Mouse (Mus musculus) granulocyte monocyte progenitor cell, adult 5-6 weeks (primary cell): ENCODE measurements around the gene Pidd1. TPM values are rescaled to one million over a fixed set of nuclear protein-coding genes. Genes with fewer than 3 reads are reported as not detected.

Source experiments
- ATAC-seq: replicated peaks from 2 replicates; pipeline ENCODE4 v1.8.0; 2016; ENCODE audit warnings: mild to moderate bottlenecking, moderate TSS enrichment, inconsistent platforms; ENCODE audit not compliant: poor library complexity, severe bottlenecking
- total RNA-seq, 2 experiments: library from RNA; stranded (forward) in 1 of 2; stranded (reverse) in 1 of 2; fragments of 200-712, 200-1000 nt in 1 of 2; fragments of >200 nt in 1 of 2; fragmentation: Nextera tagmentation in 1 of 2; gene quantifications; 2 replicates each; pipeline ENCODE4 v1.2.3; 2014 to 2017

The Pidd1 gene
- total RNA-seq, 2 experiments from 2014 or later: 16.4 to 33.2 TPM

DNA sequence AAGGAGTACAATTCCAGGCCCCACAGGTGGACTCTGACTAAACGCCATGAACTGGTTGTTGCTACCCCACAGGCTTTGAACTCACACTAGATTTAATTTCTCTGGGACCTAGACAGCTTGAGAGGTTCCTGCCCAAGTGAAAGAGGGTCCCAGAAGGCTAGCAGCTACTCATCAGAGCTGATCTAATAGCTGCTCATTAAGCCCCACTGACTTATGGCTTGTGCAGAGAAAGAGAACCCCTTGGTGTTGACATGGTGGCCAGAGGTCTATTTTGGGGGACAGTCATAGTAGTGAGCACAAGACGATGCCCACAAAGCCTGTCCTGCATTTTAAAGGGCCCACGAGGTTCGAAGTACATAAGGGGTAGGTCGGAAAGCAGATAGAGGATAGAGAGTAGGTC lies 30.3 kb upstream of the Pidd1 start:
- ATAC-seq: no peak

DNA sequence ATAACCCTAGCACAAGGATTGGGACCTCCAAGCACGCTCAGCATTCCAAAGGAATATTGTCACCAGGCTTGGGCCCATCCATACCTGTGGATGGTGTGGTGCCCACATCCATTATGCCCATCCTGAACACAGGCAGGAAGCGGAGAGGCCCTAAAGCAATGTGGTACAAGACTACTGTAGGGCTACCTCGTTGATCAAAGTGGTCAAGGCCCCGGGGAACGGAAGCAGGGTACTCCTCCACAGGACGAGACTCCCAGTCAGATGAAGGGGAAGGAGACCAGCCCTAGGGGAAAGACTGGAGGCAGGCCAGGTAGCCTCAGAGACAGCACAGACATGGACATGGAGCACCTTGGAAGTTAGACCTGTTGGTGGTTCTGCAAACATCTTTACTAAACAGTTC lies 28.9 kb upstream of the Pidd1 start:
- ATAC-seq: no peak

DNA sequence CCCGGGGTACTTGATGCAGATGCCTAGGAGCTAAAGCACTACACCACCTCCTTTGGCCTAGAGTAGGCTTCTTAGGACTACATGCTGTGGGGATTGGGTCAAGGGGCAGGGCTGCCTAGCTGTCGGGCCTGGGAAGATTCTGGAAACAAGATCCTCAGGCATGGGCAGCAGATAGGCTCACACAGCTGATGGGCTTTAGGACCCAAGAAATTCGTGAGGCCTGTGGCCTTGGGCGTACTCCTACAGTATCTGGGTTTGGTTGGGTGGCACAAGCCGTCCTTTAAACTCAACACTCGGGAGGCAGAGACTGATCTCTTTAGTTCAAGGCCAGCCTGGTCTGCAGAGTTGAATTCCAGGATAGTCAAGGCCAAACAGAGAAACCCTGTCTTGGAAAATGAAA lies 28.4 kb upstream of the Pidd1 start:
- no peak for ATAC-seq

DNA sequence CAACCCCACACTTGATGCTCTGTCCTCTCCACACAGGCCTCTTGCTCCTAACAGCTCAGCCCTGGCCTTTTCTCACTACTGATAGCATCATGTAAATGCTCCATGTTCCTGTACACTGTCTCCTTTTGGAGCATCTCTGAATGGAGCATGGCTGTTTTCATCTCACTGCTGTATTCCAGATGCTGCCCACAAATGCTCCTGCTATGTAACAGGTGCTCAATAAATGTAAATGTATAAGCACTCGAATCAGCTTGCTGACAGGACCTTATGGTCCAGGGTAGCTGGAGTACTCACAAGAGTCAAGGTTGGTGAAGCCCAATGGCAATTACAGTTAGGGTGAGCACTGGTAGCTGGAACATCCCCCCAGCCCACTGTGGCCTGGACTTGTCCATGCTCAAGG lies 27.4 kb upstream of the Pidd1 start:
- ATAC-seq: no peak

DNA sequence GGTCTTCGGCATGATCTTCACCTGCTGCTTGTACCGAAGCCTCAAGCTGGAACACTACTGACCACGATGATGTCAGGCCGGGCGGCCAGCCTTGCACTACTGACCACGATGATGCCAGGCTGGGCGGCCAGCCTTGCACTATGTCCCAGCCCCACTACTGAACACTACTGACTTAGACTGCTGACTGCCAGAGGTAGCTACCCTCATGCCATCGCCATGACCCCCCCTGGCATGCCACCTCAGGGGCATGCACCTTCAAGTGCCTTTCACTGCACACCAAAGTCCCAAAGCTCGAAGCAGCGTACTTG lies 26.8 kb upstream of the Pidd1 start:
- ATAC-seq: no peak

DNA sequence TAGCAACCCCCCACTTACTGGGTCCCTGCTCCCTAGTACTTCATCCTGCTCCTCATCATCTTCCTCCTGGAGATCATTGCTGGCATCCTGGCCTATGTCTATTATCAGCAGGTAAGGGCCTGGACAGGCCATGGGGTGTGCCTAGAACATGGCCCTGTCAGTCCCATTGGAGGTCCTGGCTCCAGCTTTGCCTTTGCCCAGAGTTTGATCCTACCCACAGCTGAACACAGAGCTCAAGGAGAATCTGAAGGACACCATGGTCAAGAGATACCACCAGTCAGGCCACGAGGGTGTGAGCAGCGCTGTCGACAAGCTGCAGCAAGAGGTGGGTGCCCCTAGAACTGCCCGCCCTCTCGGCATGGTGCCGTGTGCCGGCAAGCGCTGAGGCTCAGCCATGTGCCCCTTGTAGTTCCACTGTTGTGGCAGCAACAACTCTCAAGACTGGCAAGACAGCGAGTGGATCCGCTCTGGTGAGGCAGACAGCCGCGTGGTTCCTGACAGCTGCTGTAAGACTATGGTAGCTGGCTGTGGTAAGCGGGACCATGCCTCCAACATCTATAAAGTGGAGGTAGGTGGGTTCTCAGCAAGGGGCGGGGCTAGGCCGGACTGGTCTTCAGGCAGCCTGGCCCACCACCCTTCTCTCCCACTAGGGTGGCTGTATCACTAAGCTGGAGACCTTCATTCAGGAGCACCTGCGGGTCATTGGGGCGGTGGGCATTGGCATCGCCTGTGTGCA lies 26.2 kb upstream of the Pidd1 start:
- ATAC-seq: no peak

DNA sequence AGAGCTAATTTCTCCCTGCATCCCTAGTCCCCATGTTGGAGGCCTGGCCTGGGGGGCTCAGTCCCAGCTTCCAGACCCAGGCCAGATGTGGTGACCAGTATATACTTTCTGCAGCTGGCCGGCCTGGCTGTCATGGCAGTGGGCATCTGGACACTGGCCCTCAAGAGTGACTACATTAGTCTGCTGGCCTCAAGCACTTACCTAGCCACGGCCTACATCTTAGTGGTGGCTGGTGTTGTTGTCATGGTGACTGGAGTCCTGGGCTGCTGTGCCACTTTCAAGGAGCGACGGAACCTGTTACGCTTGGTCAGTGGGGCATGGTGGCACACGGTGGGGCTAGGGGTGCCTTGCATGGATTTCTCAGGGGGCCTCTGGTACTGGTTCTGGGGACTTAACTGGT lies 25.5 kb upstream of the Pidd1 start:
- no peak for ATAC-seq

DNA sequence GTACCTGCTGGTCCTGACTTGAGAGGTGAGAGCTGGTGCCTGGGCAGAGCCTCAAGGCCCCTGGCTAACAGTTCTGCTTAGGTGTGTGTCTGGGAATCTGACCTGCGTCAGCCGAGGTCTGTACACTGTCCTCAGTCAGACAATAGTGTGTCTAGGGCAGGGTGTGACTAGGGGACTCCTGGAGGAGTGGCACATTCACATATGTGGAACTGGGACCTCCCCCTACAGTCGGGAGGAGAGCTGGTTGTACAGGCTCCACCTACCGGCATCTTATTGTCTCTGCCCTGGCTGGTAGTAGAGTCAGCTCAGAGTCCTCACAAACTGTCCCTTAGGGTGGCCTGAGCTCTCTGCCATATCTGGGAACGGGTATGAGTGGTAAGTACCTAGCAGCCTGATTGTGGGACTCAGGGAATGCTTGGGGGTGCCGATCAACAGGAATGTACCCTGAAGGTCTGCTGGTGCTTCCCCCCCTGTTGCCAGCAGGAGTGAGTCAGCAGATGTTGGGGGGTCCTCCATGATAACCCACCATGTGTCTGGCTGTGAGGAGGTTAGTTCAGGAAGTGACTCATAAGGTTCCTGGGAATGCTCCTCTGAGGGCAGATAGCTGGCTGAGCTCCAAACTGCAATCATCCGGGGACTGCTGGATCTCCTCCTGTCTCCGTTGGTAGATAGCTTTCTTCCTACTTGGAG lies 24.8 kb upstream of the Pidd1 start:
- peak; percentile 58 for ATAC-seq

DNA sequence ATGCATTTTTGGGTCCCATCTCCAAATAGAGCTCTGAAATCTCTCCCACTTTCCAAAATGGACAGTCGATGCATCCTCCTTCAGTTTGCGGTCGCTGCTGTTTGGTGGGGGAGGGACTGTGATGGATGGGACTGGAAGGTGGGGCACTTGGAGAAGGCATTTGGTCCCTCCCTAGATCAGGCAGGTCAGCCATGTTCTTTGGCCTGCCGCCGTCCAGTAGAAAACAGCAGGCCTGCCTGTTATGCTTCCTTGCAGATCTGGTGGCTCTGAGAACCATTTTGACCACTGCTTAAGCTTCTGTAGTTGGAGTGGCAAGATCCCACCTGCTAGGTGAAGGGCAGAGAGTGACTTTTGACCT lies 24.3 kb upstream of the Pidd1 start:
- no peak for ATAC-seq

DNA sequence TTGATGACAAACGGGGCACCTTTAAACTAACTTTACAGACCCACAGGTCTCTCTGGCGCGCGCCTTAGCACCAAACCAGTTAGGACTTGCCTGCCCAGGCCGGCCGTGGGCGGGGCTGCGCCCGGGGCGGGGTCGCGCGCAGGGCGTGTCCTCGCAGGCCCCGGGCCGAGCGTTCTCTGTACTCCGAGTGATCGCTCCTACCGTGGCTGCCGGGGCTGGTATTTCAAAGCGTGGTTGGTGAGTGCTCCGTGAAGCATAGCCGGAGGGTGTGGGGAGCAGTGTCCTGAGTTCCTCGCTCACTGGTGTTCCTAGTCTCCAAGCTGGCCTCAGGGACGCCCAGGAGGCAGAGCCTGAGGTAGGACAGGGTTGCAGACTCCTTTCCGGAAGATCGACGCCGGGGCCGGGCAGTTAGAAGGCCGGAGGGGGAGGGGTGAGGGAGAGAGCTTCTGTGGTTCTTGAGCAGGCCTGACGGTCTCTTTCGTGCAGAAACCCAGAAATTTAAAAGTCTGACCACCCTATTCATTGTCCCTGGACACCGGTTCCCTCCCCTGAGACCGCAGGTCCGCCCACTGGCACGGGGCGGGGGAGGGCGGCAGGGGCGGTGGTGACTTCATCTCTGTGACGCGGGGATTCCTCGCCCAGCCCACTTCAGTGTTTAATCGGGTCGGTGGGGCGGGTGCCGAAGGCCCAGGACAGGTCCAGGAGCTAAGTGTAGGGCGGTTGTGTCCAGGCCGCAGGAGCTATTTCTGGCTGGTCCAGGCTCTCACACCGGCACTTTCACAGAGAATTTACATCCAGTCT lies 23.6 kb upstream of the Pidd1 start, which contains the start of gene Cd151:
Cd151 (plus strand) TSS at position 163 of the 801 bp plus-strand sequence.
- ATAC-seq: peak; percentile 60

DNA sequence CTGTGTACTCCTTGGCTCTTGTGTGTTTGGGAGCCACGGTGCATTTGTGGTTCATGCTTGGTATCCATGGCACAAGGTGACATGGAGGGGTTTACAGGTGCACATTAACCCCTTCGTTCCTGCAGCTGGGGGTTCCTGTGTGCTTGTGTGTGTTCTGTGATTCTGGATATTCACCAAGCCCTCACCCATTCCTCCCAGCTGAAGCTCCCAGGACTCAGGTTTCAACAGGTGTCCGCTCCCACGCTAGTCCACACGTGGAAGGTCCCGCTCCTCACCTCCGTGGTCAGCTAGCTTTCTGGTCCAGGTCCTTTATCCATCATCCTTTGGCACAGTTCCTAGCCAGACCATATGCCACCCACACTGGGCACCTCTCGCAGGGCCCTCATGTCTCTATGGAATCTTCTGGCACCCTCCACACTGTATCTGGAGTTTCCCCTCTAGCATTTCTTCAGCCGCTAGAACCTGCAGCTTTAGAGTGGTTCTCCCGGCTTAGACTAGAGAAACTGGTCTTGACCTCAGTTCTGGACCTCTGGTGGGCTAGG lies 22.9 kb upstream of the Pidd1 start:
- no peak for ATAC-seq

DNA sequence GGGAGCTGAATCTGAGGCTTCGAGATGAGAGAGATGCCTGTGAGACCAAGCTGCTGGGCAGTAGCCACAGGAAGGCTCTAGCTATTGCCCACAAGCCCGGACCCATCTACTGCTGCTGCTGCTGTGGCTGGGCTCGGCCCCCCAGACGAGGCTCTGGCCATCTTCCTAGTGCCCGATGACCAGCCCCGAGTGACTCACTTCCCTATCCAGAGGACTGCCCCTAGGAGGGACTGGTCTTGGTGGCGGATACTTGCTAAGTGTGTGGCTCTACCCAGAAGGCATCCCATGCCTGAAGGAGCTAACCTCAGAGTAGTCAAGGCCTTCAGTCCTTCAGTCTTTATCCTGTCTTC lies 22.2 kb upstream of the Pidd1 start:
- ATAC-seq: no peak

DNA sequence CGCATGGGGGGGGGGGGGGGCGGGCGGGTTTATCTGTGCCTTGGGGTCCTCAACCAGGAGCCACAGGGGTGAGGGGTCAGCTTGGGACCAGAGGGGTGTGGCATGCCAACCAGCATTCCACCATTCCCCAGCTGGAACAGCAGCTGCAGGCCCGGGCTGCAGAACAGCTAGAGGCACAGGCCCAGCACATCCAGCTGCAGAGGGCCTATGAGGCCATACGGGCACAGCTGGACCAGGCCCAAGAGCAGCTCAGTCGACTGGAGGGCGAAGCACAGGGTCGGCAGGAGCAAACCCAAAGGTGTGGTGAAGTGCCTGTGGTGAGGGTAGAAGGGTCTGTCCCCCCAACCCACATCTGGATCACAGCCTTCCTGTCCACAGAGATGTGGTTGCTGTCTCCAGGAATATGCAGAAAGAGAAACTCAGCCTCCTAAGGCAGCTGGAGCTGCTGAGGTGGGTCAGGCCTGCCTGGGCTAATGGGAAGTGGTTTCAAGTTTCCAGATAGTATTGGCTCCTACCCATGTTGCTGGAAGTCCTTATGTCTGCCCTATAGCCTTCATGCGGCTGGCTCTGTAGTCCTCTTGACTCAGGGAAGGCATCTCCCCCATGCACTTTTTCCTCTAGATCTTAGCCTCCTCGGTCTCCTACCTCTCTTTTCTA lies 21.7 kb upstream of the Pidd1 start:
- no peak for ATAC-seq

DNA sequence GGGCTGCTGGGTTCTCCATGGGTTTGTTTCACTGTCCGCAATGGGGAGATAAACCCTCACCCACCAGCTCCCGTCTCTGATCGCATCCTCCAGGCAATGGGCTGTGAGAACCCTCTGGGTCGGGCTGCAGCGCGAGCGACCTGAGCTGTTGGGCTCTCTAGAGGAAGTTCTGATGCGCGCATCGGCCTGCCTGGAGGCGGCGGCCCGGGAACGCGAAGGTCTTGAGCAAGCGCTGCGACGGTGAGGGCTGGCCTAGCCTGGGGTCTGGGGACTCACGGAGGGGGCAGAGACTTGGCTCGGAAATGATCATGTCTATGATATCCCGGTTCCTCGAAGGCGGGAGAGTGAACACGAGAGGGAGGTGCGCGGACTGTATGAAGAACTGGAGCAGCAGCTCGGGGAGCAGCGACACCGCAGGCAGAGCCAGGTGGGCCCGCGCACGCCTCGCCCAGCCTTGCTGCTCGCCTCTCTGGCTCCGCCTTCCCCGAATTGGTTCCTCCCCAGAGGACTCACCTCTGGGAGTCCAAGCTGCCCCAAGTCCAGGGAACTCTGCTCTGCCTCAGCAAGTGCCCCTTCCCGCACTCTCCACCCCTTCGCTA lies 20.9 kb upstream of the Pidd1 start:
- peak; percentile 15 for ATAC-seq

DNA sequence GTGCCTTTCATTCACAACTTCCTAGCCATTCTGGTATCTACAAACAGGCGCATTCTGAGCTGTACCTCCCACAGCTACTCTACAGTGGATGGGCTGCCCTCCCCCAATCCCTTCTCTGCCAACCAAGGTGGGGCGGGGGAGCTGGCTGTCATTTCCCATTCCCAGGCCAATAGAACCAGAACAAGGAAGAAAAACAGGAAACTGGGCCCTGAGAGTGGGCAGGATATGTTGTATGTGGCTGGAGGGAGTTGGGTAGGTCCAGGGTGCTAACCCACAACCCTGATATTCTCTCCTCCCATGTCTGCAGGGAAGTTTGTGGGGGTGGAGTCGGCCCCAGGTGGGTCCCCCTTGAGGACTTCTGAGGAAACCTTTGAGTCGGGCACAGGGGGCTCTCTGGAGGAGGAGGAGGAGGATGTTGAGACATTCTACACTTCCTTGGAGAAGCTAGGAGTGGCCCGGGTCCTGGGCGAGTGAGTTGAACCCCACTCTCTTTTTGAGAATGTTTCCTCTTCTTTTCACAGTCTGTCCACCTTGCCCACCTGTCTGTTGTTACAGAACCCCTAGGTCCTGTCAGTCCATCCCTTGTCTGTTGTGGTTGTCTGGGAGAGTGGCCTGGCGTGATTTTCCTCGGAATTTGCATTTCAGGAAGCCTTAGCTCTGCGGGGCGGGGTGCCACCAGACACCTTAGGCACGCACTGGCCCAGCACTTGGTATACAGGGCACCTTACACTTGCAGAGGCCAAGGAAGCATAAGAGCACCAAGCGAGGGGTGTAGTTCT lies 20.2 kb upstream of the Pidd1 start:
- ATAC-seq: 0 out of 2 replicates have a peak, but pooled peaks have one; percentile 1

DNA sequence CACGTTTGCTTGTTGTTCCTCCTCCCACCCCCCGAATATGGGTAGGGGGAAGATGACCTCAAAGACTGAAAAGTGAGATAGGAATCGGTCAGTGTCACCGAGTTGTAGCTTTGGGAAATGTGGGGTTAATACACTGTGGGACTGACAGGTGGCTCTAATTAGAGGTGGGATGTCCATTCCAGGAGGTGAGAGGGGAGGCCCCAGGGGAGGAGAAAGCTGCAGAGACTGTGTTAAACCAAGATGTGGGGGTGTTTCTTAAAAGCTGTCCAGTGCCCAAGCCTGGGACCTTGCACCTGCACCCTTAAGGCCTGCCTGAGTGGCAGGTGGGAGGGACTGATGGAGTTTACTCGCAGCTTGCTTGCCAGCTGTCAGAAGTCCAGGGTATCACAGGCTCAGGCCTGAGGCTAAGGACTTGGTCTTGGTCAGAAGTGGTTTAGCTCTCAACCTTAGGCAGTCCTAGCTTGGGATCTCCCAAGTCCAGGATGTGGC lies 18.6 kb upstream of the Pidd1 start:
- ATAC-seq: no peak

DNA sequence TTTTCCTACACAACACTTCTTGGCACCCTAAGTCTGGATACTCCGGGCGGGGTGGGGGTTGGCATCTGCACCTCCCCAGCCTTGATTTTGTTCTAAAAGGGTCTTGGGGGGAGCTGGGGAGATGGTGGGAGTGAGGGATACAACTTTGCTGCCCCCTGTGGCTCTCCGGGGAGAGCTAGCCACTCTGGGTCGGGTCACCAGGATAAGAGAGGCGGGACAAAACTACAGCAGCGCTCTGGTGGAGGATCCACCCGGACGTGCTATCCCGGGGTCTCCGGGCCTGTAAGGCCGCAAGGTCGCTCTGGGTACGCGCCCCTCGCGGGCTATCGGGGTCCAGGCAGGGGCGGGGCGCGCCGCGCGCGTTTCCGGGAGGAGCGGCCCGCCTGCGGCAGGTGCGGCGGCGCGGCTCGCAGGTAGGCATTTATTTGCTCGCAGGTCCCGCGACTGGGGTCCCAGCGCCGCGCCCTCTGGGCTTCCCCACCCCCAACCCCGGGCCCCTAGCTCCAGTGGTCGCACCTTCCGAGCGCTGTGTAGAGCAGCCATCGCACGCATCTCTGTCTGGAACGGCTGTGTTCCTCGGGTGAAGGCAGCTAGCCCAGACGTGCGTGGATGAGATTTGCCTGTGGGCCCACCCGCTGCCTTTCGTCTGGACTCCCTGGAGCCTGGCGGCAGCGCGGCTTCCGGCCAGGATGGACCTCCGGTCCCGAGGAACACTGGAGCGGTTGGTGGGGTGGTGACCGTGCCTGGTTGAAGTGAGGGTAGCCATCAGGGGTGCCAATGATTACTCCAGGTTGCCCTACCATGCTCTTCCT lies 17.9 kb upstream of the Pidd1 start:
- peak; percentile 6; the same call in 1 of the 2 replicates for ATAC-seq

DNA sequence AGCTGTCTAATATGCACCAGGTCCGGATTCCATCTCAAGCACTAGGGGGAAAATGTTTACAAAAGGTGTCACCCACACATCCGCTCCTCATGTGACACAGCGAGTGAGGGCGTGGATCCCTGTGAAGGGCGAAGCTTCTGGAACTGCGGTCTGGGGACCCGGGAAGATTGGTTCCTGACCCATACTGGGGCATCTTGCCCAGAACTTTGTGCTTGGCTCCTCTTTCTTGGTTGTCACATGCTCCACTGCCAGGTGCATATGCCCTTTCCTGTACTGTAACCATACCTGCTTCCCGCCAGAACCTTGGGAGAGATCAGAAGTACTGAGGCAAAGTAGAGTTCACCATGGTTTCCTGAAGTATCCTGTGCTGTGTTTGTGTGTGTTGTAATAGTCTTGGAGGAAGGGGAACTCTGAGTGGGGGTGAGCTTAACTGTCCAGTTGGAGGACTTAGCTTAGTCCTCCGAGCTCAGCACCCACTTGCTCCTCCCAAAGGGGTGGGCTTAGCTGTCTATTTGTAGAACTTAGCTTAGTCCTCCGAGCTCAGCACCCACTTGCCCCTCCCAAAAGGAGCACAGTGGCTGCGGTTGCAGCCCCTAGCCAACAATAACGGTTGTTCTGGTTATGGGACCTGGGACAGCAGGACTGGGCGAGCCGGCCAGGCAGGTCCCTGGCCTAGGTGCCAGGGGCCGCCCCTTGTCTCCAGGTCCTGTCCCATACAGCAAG lies 16.7 kb upstream of the Pidd1 start, which contains the start of gene Cracr2b:
Cracr2b (plus strand) TSS at position 704 of the 723 bp plus-strand sequence.
- ATAC-seq: peak; percentile 53
